Mouse (Mus musculus) erythroblast, embryonic 14.5 days (primary cell): Measurements from ENCODE around the gene Fkbp11.

Source experiments
- GATA1 ChIP-seq: IDR thresholded peaks from 2 replicates; pipeline ENCODE4 v1.6.1; 2012; ENCODE audit warnings: low read length, inconsistent platforms, mixed read lengths
- TAL1 ChIP-seq: IDR thresholded peaks from 3 replicates; pipeline ENCODE4 v1.6.1; 2012; ENCODE audit warnings: low read length, inconsistent platforms, mixed read lengths

DNA sequence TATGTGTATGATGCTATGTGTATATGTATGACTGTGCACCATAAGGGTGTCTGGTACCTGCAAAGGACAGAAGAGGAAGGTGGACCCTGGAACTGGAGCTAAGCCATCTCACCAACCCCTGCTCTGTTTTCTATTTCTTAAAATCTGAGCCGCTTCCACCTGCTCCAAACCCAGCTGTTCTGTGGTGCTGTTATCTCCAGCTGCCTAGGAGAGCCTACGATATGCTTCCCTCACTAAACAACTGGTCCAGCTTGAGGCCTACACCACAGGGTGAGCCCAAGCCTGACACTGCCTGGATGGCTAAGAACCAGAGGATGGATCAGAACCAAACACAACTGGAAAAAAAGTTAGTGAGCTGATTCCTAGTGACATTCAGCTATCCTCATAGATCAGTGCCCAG, 26.1 kb upstream of the Fkbp11 start:
- TF ChIP-seq GATA1 (no peak), TAL1 (no peak)
